Mouse (Mus musculus) megakaryocyte, adult 5-6 weeks (primary cell): ENCODE measurements at regions not wholly inside any gene's neighbourhood (a gene's known extent, or its start where the extent isn't known, plus 50 kb on each side); places are given as distances from the start of the nearest gene placed in this dataset.
A peak's percentile ranks its signal among the peaks of the same experiment; 100 is the strongest.
"Not testable (repeated sequence)": the region's sequence is repeated elsewhere in the genome, so short reads cannot be mapped to it uniquely, and the experiment has no call there.

Source experiments
- ATAC-seq: 2 replicates; pipeline ENCODE4 v1.8.0; 2016; ENCODE audit warnings: mild to moderate bottlenecking, inconsistent platforms; ENCODE audit not compliant: poor library complexity, severe bottlenecking

- no peak for ATAC-seq
Observed at GRCm38 (mm10) chr13:32465041-32465682, 126.6 kb upstream of the Gmds start.

DNA sequence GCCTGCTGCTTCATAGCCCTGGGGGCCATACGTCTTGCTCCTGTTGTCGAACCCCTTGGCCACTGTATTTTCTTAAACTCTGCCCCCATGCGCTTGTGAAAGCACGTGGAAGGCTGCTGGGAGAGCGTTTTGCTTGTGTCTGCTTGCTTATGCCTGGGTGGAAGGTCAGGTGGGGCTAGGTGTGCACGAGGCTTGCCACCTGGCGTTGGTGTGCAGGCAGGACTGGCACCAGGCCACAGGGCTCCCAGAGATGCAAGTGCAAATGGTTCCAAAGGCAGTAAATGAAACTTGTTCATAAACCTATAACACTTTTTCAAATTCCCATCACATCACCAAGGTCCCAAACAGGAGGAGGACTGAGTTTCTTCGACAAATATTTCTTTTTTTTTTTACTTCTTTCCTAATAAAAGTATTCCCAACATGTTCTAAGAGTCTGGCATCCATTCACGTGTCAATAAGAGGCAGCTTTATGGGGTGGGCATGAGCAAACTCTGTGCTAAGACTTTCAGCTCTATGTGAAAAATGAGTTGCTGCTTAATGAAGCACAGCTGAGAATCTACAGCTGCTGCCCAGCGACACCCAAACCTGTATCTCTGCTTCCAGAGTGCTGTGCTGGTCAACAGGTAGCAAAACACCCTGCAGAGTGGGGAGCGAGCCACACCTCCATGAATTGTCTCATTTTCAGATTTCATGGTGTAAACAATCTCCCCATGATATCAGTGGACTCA lies 116.0 kb upstream of the Gmds start:
- ATAC-seq, result no peak

GRCm38 (mm10) chr13:32449710-32450417 lies 111.3 kb upstream of the Gmds start:
- ATAC-seq, result no peak

DNA sequence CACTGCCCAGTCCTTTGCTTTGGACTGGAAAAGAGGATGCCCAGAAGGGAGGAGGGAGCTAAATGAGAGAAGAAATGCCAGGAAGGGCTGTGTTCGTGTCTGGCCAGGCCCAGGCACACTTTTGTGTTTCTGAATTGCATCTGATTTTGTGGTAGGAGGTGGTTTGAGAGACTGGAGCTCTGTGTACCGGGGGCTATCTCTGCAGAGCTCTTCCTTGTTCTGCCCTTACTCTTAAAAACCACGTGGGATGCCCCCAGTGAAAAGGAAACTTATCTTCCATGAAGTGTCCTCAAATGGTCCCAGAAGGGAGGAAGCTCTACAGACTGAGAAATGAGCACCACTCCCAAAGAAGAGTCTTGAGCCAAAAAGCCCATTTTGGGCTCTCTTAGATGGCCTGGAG lies 106.0 kb upstream of the Gmds start:
- no peak for ATAC-seq

DNA sequence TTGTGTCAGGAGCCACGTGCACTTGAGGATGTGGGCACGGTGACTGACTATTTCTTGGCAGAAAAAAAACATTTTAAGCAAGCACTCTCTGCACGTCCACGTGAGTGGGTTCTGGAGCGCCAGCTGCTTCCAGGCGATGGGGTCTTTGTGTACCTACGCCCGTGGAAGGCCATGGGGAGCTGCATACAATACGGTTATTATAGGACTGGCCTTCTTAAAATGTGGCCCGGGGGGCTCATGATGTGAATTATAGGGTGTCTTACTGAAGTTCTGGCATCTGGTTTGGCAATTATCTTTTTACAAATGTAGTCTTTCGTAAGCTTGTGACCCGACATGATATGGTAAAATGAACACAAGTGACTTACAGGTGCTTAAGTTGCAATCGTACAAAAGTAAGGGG lies 103.5 kb upstream of the Gmds start:
- ATAC-seq, result no peak

GRCm38 (mm10) chr13:32435136-32435535 lies 96.6 kb upstream of the Gmds start:
- ATAC-seq, result no peak

DNA sequence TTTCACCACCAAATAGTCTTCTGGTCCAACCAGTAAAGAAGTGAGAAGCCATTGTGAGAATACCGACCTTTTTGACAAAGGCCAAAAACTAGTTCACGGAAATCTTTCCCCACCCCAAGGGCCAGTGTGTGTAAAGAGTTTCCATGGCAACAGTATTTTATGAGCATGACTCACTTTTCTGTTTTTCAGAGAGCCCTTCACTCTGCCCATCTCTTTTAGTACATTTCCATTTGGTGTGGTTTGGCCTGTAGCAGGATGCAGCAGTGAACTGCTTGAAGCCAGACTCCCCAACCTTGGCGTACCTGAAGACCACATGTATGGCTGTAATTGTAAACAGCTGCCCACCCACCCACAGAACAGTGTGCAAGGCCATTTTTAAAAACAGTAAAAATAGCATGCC lies 89.9 kb upstream of the Gmds start:
- ATAC-seq, result no peak

GRCm38 (mm10) chr13:32426906-32427305 lies 88.4 kb upstream of the Gmds start:
- no peak for ATAC-seq

- ATAC-seq, result no peak
Observed at GRCm38 (mm10) chr13:32426199-32426598, 87.7 kb upstream of the Gmds start.

DNA sequence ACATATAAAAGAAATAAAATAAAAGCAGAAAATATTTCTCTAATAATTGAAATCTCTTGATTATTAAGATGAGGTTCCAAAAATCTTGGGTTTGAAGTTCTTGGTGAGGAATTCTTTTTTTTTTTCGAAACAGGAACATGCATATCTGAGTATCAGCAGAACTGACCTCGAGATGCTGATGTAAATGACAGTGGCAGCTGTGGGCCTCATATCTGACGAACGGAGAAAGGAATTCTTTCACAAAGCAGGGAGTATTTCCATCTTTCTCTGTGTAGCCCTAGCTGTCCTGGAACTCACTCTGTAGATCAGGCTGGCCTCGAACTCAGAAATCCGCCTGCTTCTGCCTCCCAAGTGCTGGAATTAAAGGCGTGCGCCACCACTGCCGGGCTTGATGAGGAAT lies 86.0 kb upstream of the Gmds start:
- ATAC-seq, result not testable (repeated sequence)

GRCm38 (mm10) chr13:32422485-32422884 lies 83.9 kb upstream of the Gmds start:
- ATAC-seq, result no peak

DNA sequence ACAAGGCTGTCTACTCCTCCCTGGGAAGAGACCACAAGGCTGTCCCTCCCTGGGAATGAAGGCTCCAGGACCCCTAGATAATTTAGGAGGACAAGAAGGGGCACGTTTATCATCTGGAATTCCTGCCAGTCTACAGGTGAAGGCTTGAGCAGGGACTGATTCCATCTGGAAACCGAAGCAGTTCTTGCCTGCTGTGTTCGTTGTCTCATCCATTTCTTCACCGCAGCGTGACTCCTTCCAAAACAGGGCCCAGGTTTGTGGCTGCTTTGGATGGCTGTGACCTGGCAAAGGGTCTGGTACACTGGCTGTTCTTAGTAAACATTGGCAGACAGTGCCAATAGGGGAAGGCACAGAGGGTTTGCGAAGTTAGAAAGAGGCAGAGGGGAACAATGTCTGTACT lies 80.8 kb upstream of the Gmds start:
- no peak for ATAC-seq

DNA sequence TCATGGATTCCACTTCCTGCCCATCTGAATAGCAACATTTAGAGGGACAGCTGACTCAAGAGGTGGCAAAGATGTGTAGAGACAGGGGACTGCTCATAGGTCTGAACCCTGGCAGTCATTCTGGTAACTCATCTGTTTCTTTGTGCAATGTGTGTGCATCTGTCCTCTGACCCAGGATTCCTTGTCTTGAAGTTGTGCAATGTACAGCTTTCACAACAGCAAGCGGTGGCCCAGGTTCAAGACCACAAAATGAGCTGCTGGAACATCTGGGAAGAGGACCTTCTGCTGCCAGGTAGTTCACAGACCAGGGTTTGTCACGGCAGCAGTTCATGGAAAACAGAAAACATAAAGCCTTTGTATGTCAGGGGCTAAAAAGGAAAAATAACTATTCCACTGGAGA lies 80.1 kb upstream of the Gmds start:
- ATAC-seq, result no peak

GRCm38 (mm10) chr13:32417907-32418306 lies 79.4 kb upstream of the Gmds start:
- ATAC-seq, result no peak

DNA sequence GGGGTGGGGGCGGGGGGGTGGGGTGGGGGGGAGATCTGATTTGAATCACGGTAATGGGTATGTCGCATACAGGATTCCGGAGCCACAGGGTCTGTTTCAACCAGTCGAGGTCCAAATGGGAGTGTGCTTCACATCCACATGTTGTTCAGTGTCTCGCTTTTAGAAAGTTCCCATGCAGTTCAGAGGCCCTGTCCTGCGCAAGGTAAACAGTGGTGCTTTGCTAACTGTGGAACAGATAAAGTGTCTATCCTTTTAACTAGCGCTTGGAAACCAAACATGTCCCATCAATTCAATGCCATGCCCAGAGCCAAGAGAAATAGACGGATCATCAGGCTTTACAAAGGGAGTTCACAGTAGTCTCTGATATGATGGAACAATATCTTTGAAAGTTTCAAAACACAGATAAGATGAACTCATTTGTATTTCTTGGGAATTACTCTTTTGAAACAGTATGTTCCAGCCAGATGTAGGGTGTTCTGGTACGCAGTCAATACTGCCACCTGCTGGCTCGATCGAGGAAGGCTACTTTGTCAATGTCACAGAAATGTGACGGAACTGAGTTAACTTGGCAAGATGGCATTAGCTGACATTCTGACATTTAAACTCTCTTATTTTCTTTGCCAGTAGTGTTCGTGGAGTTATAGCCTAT lies 72.9 kb upstream of the Gmds start:
- ATAC-seq, result peak; percentile 70; the same call in 1 of the 2 replicates

GRCm38 (mm10) chr13:32410065-32410464 lies 71.5 kb upstream of the Gmds start:
- no peak; the same call in 1 of the 2 replicates for ATAC-seq

DNA sequence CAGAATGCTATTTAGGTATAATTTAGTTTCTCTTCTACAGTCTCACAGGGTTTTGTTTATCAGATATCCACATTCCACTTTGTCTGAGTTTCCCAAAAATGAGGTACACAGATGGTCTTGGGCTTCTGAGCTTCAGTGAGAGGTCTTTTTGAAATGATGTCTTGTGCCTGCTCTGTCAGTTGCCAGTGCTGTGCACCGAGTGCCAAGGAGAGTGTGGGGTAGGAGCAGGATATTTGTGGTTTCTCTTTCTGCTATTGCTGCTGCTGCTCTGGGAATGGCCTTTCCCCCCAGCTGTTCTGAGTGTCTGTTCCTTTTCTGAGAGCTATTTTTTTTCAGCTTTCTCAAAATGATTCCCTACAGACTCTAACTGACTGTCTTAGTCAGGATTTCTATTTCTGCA lies 60.1 kb upstream of the Gmds start:
- ATAC-seq, result no peak
